Mouse (Mus musculus): ENCODE results near the gene Ctnna2.
A peak's percentile ranks its signal among the peaks of the same experiment; 100 is the strongest.

The Ctnna2 gene

GRCm38 (mm10) chr6:77421564-77422139 lies 557.8 kb downstream of the Ctnna2 start:
- DNase-seq = no peak

- no peak for DNase-seq
Observed at GRCm38 (mm10) chr6:77416999-77417398, 562.5 kb downstream of the Ctnna2 start.

GRCm38 (mm10) chr6:77413530-77413929 lies 566.0 kb downstream of the Ctnna2 start:
- DNase-seq = no peak

GRCm38 (mm10) chr6:77408481-77408880 lies 571.0 kb downstream of the Ctnna2 start:
- no peak for DNase-seq

GRCm38 (mm10) chr6:77400751-77401150 lies 578.7 kb downstream of the Ctnna2 start:
- no peak for DNase-seq

GRCm38 (mm10) chr6:77391663-77392062 lies 587.8 kb downstream of the Ctnna2 start:
- DNase-seq = no peak

GRCm38 (mm10) chr6:77381309-77381708 lies 598.2 kb downstream of the Ctnna2 start:
- DNase-seq = no peak

GRCm38 (mm10) chr6:77373132-77373531 lies 606.4 kb downstream of the Ctnna2 start:
- DNase-seq = peak; percentile 30 to 41

- no peak for DNase-seq
Observed at GRCm38 (mm10) chr6:77371147-77371546, 608.4 kb downstream of the Ctnna2 start.

- no peak for DNase-seq
Observed at GRCm38 (mm10) chr6:77358471-77358837, 621.0 kb downstream of the Ctnna2 start.

- peak; percentile 55 to 70 for DNase-seq
Observed at GRCm38 (mm10) chr6:77357748-77358470, 621.6 kb downstream of the Ctnna2 start.

- no peak for DNase-seq
Observed at GRCm38 (mm10) chr6:77354826-77355225, 624.7 kb downstream of the Ctnna2 start.

- no peak for DNase-seq
Observed at GRCm38 (mm10) chr6:77343781-77344180, 635.7 kb downstream of the Ctnna2 start.

- no peak for DNase-seq
Observed at GRCm38 (mm10) chr6:77335537-77335936, 644.0 kb downstream of the Ctnna2 start.

- DNase-seq = no peak
Observed at GRCm38 (mm10) chr6:77324748-77325147, 654.8 kb downstream of the Ctnna2 start.

GRCm38 (mm10) chr6:77324327-77324726 lies 655.2 kb downstream of the Ctnna2 start:
- DNase-seq = no peak

GRCm38 (mm10) chr6:77306796-77307195 lies 672.7 kb downstream of the Ctnna2 start:
- DNase-seq = no peak

GRCm38 (mm10) chr6:77301305-77301704 lies 678.2 kb downstream of the Ctnna2 start:
- no peak for DNase-seq

- no peak for DNase-seq
Observed at GRCm38 (mm10) chr6:77291415-77291814, 688.1 kb downstream of the Ctnna2 start.

- peak; percentile 82 to 86 for DNase-seq
Observed at GRCm38 (mm10) chr6:77288402-77288801, 691.1 kb downstream of the Ctnna2 start.

- no peak for DNase-seq
Observed at GRCm38 (mm10) chr6:77286317-77286716, 693.2 kb downstream of the Ctnna2 start.

- DNase-seq = peak in 1 of 2 experiments; percentile 29
Observed at GRCm38 (mm10) chr6:77278794-77279193, 700.7 kb downstream of the Ctnna2 start.

- no peak for DNase-seq
Observed at GRCm38 (mm10) chr6:77265163-77265562, 714.3 kb downstream of the Ctnna2 start.

- peak; percentile 55 to 65 for DNase-seq
Observed at GRCm38 (mm10) chr6:77257358-77258105, 722.0 kb downstream of the Ctnna2 start.

Data from cerebellum, postnatal 14 days (tissue).